Mouse (Mus musculus) large intestine, adult 2 months (tissue): ENCODE measurements around the gene Hist1h1e. TPM values are rescaled to one million over a fixed set of nuclear protein-coding genes. Genes with fewer than 3 reads are reported as not detected.
"Not testable (repeated sequence)": the region's sequence is repeated elsewhere in the genome, so short reads cannot be mapped to it uniquely, and the experiment has no call there.

Experiments
- DNase-seq: peaks from one replicate; pipeline ENCODE4 v3.0.0-alpha.2; 2012; ENCODE audit warnings: low read depth, low spot score
- WGBS: fragments of 180-500 bp; shearing (Covaris S2); methylation state at CpG from one replicate; pipeline ENCODE4 v1.1.7; 2018; 5-methylcytosine and 5-hydroxymethylcytosine counted together
- polyA plus RNA-seq: library from polyadenylated mRNA; depleted of rRNA; stranded (reverse); fragments of >200 nt; gene quantifications from 2 replicates; pipeline ENCODE4 v1.2.3, GENCODE M21; 2012; rRNA removed

Gene Hist1h1e
- polyA plus RNA-seq, 1 experiment, result 2.7 TPM

DNA sequence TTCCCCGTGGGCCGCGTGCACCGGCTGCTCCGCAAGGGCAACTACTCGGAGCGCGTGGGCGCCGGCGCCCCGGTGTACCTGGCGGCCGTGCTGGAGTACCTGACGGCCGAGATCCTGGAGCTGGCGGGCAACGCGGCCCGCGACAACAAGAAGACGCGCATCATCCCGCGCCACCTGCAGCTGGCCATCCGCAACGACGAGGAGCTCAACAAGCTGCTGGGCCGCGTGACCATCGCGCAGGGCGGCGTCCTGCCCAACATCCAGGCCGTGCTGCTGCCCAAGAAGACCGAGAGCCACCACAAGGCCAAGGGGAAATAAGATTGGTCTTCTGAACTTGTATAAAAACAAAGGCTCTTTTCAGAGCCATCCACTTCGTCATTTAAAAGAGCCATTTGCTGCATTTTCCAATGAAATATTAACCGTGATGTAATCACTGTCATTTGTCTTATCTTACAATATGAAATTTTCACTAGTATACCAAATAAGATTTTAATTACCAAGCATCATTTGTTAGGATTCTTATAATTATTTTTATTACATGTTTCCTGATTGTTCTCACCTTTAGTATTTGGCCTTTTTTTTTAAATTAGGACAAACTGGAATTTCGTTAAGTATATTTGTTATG is 47.7 kb downstream of the Hist1h1e start:
- 1% methylated on average over 14 of the region's 39 CpGs for WGBS
- DNase-seq, result not testable (repeated sequence)

DNA sequence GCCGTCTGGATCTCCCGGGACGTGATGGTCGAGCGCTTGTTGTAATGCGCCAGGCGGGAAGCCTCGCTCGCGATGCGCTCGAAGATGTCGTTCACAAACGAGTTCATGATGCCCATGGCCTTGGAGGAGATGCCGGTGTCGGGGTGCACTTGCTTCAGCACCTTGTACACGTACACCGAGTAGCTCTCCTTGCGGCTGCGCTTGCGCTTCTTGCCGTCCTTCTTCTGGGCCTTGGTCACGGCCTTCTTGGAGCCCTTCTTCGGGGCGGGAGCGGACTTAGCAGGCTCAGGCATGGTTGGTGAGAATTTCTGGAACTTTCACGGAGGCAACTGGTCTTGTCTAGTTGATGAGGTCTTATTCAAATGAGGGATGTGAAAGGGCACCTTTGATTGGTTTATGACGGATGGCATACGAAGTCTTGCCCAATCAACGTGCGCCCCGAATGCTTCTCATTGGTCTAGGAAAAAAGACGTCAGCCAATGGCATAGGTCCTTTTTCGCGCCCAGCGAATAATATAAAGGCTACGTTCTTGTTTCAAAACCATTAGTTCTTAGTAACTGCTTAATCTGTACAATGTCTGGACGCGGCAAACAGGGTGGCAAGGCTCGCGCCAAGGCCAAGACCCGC is 48.3 kb downstream of the Hist1h1e start, which contains the start of the genes Hist1h2bf and Hist1h2ad:
TSS of gene Hist1h2bf (minus strand) at position 299 of the 627 bp plus-strand sequence.
TSS of gene Hist1h2ad (plus strand) at position 484 of the 627 bp plus-strand sequence.
- under 1% methylated on average over 42 of the region's 42 CpGs for WGBS
- DNase-seq, result peak; percentile 92

DNA sequence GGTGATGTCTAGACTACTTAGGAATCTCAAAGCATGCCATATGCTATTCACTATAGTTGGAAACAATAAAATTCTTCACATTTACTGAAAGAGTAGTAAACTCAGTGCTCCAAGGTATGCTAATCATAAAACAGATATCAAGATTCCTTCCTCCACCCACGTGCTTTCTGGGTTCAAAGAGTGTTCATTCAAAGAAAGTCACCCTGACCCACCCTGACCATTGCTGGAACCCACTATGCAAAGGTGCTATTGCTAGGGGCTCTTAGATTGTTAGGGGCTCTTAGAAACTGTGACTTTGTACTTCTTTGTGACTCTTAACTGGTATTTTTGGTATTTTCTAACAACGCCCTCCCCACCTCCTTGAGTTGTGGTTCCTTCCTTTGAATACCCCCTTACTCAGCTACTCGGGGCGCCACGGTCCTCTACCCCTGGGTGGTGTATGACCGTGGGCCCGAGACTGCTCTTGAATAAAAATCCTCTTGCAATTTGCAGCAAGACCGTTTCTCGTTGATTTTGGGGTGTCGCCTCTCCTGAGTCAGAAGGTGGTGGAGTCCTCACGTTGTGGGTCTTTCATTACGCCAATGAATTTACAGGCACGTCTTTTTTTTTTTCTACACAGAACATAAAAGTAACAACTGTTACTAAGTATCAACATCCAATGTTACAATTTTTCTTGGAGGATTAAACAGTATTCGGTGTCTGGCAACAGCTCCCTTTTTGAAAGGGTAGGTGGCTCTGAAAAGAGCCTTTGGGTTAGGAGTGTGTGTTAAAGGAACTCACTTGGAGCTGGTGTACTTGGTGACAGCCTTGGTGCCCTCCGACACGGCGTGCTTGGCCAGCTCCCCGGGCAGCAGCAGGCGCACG is 49.1 kb downstream of the Hist1h1e start:
- not testable (repeated sequence) for DNase-seq
- WGBS, result 8% methylated on average over 20 of the region's 20 CpGs

DNA sequence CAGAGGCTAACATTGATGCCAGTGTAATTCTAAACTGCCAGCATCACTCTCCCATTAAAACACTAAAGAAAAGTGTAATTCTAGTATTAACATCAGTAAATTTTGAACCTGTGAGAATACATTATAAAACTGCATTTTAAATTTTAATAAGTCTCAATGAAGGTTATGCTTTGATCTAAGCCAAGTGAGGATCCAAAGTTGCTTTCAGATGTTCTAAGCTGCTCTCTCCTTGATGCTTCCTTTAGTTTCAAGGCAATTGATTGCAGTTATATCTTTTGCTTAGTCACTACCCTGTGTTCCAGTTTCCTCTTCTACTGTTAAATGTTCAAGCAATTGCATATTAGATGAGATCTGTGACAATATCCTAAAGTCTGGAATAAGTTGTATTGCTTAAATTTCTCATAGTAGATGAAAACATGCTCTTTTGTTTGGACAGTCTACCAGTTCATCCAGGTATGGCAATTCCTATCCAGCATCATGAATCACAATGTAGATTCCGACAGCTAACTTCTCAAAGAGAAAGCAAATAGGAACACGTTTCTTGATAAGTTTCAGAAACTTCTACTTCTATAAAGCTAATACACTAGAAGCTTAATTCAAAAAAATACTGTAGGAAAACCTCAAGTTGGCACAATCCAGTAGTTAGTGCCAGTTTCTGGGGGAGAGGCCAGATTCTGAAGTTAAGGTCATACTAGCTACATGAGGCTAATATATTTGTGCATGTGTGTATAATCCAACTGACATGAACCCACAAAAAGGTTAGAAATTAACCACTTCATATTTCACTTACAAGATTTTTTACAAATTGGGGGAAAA is 49.9 kb downstream of the Hist1h1e start:
- WGBS, result 18% methylated on average over 2 of the region's 2 CpGs
- DNase-seq, result no peak

DNA sequence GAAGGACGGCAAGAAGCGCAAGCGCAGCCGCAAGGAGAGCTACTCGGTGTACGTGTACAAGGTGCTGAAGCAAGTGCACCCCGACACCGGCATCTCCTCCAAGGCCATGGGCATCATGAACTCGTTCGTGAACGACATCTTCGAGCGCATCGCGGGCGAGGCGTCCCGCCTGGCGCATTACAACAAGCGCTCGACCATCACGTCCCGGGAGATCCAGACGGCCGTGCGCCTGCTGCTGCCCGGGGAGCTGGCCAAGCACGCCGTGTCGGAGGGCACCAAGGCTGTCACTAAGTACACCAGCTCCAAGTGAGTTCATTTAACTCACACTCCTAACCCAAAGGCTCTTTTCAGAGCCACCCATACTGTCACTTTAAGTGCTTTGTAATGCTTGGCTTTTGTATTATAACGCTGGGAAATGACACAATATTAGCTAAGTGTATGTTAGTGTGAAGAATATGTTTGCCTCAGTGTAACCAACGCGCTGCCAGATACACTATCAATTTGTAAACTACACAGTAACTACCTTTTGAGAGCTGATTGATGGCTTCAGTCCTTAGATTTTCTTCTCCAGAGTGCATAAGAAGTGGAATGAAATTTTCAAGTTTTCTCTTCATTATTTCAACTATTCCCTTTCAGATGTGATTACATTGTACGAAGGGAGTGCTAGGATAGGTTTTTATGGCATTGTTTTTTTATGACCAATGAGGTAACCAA is 50.7 kb downstream of the Hist1h1e start:
- DNase-seq, result not testable (repeated sequence)
- WGBS, result under 1% methylated on average over 15 of the region's 34 CpGs

DNA sequence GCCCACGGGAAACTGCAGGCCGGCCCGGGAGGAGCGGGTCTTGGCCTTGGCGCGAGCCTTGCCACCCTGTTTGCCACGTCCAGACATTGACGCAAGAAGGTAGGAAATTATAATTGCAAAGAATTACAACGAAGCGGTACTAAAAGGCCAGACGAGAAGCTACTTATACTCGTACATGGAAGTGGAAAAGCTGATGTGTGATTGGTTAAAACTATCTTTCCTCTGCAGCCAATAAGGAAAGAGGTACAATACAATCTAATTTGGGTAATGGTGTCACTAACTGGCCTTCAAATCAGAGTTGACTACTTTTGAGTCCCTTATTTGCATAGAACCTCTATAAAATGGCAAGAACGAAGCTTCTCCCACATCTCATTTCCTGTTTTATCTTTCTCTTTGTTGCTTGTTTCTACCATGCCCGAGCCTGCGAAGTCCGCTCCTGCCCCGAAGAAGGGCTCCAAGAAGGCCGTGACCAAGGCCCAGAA is 51.3 kb downstream of the Hist1h1e start, which contains the start of the genes Hist1h2ae and Hist1h2bg:
TSS of gene Hist1h2ae (minus strand) at position 199 of the 482 bp plus-strand sequence.
TSS of gene Hist1h2bg (plus strand) at position 375 of the 482 bp plus-strand sequence.
- WGBS, result under 1% methylated on average over 18 of the region's 18 CpGs
- no peak for DNase-seq

Other genes with a start within 250 kb of the Hist1h1e start
- gene Abt1, start 198.7 kb downstream of the Hist1h1e start, polyA plus RNA-seq, result 2.9 and 3.1 TPM in 2 replicates
- 0.07 and 0.17 TPM in 2 replicates for gene Btn1a1, start 156.7 kb downstream of the Hist1h1e start, polyA plus RNA-seq
- gene Btn2a2, start 133.7 kb downstream of the Hist1h1e start, polyA plus RNA-seq, result 0.09 TPM in 1 of 2 replicates, not detected in the other
- gene Hist1h4h, start 91.5 kb downstream of the Hist1h1e start, polyA plus RNA-seq, result 27.9 and 42.9 TPM in 2 replicates
- 64.4 and 250 TPM in 2 replicates for gene Hist1h2af, start 88.7 kb downstream of the Hist1h1e start, polyA plus RNA-seq
- 30.9 and 39.2 TPM in 2 replicates for gene Hist1h3g, start 87.1 kb downstream of the Hist1h1e start, polyA plus RNA-seq
- gene Hist1h2bh, start 79.2 kb downstream of the Hist1h1e start, polyA plus RNA-seq, result 5.2 and 6.8 TPM in 2 replicates
- gene Hist1h3f, start 78.5 kb downstream of the Hist1h1e start, polyA plus RNA-seq, result 5.9 and 7.1 TPM in 2 replicates
- 27.0 and 31.0 TPM in 2 replicates for gene Hist1h4f, start 70.9 kb downstream of the Hist1h1e start, polyA plus RNA-seq
- 0.40 and 0.43 TPM in 2 replicates for gene Hist1h1d, start 69.3 kb downstream of the Hist1h1e start, polyA plus RNA-seq
- 29.4 and 30.0 TPM in 2 replicates for gene Hist1h3e, start 60.2 kb downstream of the Hist1h1e start, polyA plus RNA-seq
- gene Hist1h2ae, start 51.3 kb downstream of the Hist1h1e start, polyA plus RNA-seq, result 8.9 and 10.5 TPM in 2 replicates
- gene Hist1h2bg, start 51.2 kb downstream of the Hist1h1e start, polyA plus RNA-seq, result 29.0 and 42.0 TPM in 2 replicates
- gene Hist1h2bf, start 48.4 kb downstream of the Hist1h1e start, polyA plus RNA-seq, result 9.1 and 18.1 TPM in 2 replicates
- 3.6 and 7.5 TPM in 2 replicates for gene Hist1h2ad, start 48.2 kb downstream of the Hist1h1e start, polyA plus RNA-seq
- 9.5 and 13.9 TPM in 2 replicates for gene Hist1h3d, start 46.8 kb downstream of the Hist1h1e start, polyA plus RNA-seq
- gene Hist1h4d, start 41.0 kb downstream of the Hist1h1e start, polyA plus RNA-seq, result 13.6 and 13.7 TPM in 2 replicates
- gene Hist1h2be, start 1.4 kb downstream of the Hist1h1e start, polyA plus RNA-seq, result 1.9 and 2.5 TPM in 2 replicates
- gene Hist1h2ac, start 61.4 kb upstream of the Hist1h1e start, polyA plus RNA-seq, result 1.2 TPM in 2 replicates
- 279 and 296 TPM in 2 replicates for gene Hist1h2bc, start 61.6 kb upstream of the Hist1h1e start, polyA plus RNA-seq
- not detected in 2 replicates for gene Hist1h1t, start 73.3 kb upstream of the Hist1h1e start, polyA plus RNA-seq
- gene Hist1h4c, start 75.9 kb upstream of the Hist1h1e start, polyA plus RNA-seq, result 16.9 and 21.6 TPM in 2 replicates
- 6.3 and 7.7 TPM in 2 replicates for gene Hfe, start 88.3 kb upstream of the Hist1h1e start, polyA plus RNA-seq
- 50.3 and 59.2 TPM in 2 replicates for gene Hist1h1c, start 116.2 kb upstream of the Hist1h1e start, polyA plus RNA-seq
- gene Hist1h3c, start 123.0 kb upstream of the Hist1h1e start, polyA plus RNA-seq, result 19.7 and 24.7 TPM in 2 replicates
- 13.5 and 18.0 TPM in 2 replicates for gene Hist1h2bb, start 124.2 kb upstream of the Hist1h1e start, polyA plus RNA-seq
- gene Hist1h2ab, start 128.6 kb upstream of the Hist1h1e start, polyA plus RNA-seq, result 17.4 and 19.2 TPM in 2 replicates
- gene Hist1h3b, start 129.7 kb upstream of the Hist1h1e start, polyA plus RNA-seq, result 22.1 and 33.6 TPM in 2 replicates
- gene Hist1h4b, start 134.5 kb upstream of the Hist1h1e start, polyA plus RNA-seq, result 18.1 and 21.3 TPM in 2 replicates
- gene Hist1h4a, start 138.7 kb upstream of the Hist1h1e start, polyA plus RNA-seq, result 13.1 and 21.1 TPM in 2 replicates
- 16.1 and 17.5 TPM in 2 replicates for gene Hist1h3a, start 139.8 kb upstream of the Hist1h1e start, polyA plus RNA-seq
- 1.3 and 1.4 TPM in 2 replicates for gene Hist1h1a, start 141.1 kb upstream of the Hist1h1e start, polyA plus RNA-seq
- 0.71 and 4.1 TPM in 2 replicates for gene Trim38, start 147.4 kb upstream of the Hist1h1e start, polyA plus RNA-seq
- gene Slc17a2, start 184.4 kb upstream of the Hist1h1e start, polyA plus RNA-seq, result 0.07 TPM in 1 of 2 replicates, not detected in the other
- gene Slc17a3, start 216.9 kb upstream of the Hist1h1e start, polyA plus RNA-seq, result not detected in 2 replicates
- gene Slc17a1, start 245.2 kb upstream of the Hist1h1e start, polyA plus RNA-seq, result not detected in 2 replicates